Mouse (Mus musculus): ENCODE measurements at regions not wholly inside any gene's neighbourhood (a gene's known extent, or its start where the extent isn't known, plus 50 kb on each side); places are given as distances from the start of the nearest gene placed in this dataset.
"Not testable (repeated sequence)": the region's sequence is repeated elsewhere in the genome, so short reads cannot be mapped to it uniquely, and the experiment has no call there.

- no peak overlapping the region for H3K4me3 ChIP-seq (ENCODE audit: low read length)
- no peak overlapping the region for H3K4me2 ChIP-seq (replicated peaks; ENCODE audit: low read depth, low read length)
- no peaks in the 10 kb centered on the region for H3K36me3 ChIP-seq (ENCODE audit: insufficient read depth, low read length)
- ATAC-seq (ENCODE audit: low FRiP score, low TSS enrichment): no peak
- no peak overlapping the region for H3K9ac ChIP-seq (replicated peaks; ENCODE audit: low read length)
- H3K9me3 ChIP-seq (ENCODE audit: low read length): no peaks in the 10 kb centered on the region
- H3K4me1 ChIP-seq (ENCODE audit: insufficient read depth, low read length): no peaks in the 10 kb centered on the region
- 0 out of 2 replicates have a peak, but pooled peaks cover 17% of the 10 kb centered on the region for H3K27me3 ChIP-seq (ENCODE audit: insufficient read depth, low read length)
- H3K27ac ChIP-seq (ENCODE audit: low read length): no peak overlapping the region
- 64% methylated on average over 2 of the region's 2 CpGs for WGBS
Observed at GRCm38 (mm10) chr13:103623810-103624209, 150.6 kb downstream of the Srek1 start.

DNA sequence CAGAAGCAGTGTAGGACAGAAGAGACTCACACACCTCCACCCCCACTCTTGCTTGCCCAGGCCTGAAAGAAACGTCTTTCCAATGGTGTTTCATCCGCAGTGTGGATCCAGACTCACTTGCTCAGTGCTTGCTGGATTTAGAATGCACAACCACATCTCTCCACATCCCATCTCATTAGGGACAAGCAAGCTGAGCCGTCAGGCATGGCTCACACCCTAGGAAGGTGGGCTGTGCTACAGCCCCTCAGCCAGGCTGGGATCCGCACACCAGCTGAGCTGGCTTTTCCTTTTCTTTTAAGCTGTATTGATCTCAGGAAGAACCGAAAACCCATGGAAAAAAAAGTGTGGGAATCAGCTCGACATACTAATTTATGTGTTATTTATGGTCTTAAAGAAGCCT is 151.1 kb downstream of the Srek1 start:
- Histone ChIP-seq H3K27ac (ENCODE audit: low read length) (no peak overlapping the region), H3K4me2 (replicated peaks; ENCODE audit: low read depth, low read length) (no peak overlapping the region), H3K27me3 (ENCODE audit: insufficient read depth, low read length) (0 out of 2 replicates have a peak, but pooled peaks cover 17% of the 10 kb centered on the region), H3K36me3 (ENCODE audit: insufficient read depth, low read length) (no peaks in the 10 kb centered on the region), H3K9ac (replicated peaks; ENCODE audit: low read length) (no peak overlapping the region), H3K4me3 (ENCODE audit: low read length) (no peak overlapping the region), H3K4me1 (ENCODE audit: insufficient read depth, low read length) (no peaks in the 10 kb centered on the region), H3K9me3 (ENCODE audit: low read length) (no peaks in the 10 kb centered on the region)
- 74% methylated on average over 6 of the region's 6 CpGs for WGBS
- no peak for ATAC-seq (ENCODE audit: low FRiP score, low TSS enrichment)

GRCm38 (mm10) chr13:103622324-103622723 is 152.1 kb downstream of the Srek1 start:
- WGBS: 6% methylated on average over 5 of the region's 5 CpGs
- ATAC-seq (ENCODE audit: low FRiP score, low TSS enrichment): peak; percentile 89; the same call in 1 of the 2 replicates

DNA sequence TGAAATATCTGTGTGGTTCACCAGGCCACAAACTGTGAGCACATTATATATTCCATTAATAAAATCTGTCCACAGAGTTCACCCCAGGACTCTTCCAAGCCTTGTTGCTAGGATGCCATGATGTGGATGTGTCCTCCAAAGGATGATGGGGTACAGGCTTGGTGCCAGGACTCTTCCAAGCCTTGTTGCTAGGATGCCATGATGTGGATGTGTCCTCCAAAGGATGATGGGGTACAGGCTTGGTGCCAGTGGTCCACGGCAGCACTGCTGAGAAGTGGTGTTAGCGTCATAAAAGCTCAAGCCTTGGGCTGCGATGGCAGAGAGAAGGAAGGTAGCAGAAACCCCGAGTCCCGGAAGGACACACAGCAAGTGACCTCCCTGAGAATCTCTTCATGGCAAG is 153.4 kb downstream of the Srek1 start:
- H3K9me3 ChIP-seq (ENCODE audit: low read length); ATAC-seq (ENCODE audit: low FRiP score, low TSS enrichment); H3K4me2 ChIP-seq (replicated peaks; ENCODE audit: low read depth, low read length); H3K36me3 ChIP-seq (ENCODE audit: insufficient read depth, low read length); H3K27ac ChIP-seq (ENCODE audit: low read length); H3K4me3 ChIP-seq (ENCODE audit: low read length); H3K9ac ChIP-seq (replicated peaks; ENCODE audit: low read length); H3K4me1 ChIP-seq (ENCODE audit: insufficient read depth, low read length): not testable (repeated sequence)
- WGBS: 89% methylated on average over 5 of the region's 5 CpGs
- 0 out of 2 replicates have a peak, but pooled peaks cover 17% of the 10 kb centered on the region for H3K27me3 ChIP-seq (ENCODE audit: insufficient read depth, low read length)

More at GRCm38 (mm10) chr13:103622324-103622723, 152.1 kb downstream of the Srek1 start:
- Histone ChIP-seq H3K9ac (replicated peaks; ENCODE audit: low read length) (no peak overlapping the region), H3K27me3 (ENCODE audit: insufficient read depth, low read length) (0 out of 2 replicates have a peak, but pooled peaks cover 17% of the 10 kb centered on the region), H3K4me2 (replicated peaks; ENCODE audit: low read depth, low read length) (no peak overlapping the region), H3K9me3 (ENCODE audit: low read length) (no peaks in the 10 kb centered on the region), H3K4me1 (ENCODE audit: insufficient read depth, low read length) (no peaks in the 10 kb centered on the region), H3K27ac (ENCODE audit: low read length) (no peak overlapping the region), H3K4me3 (ENCODE audit: low read length) (no peak overlapping the region), H3K36me3 (ENCODE audit: insufficient read depth, low read length) (no peaks in the 10 kb centered on the region)

- Histone ChIP-seq H3K4me3 (ENCODE audit: low read length) (no peak overlapping the region), H3K4me1 (ENCODE audit: insufficient read depth, low read length) (0 out of 2 replicates have a peak, but pooled peaks cover 4% of the 10 kb centered on the region), H3K4me2 (replicated peaks; ENCODE audit: low read depth, low read length) (no peak overlapping the region), H3K27me3 (ENCODE audit: insufficient read depth, low read length) (peaks cover 4% of the 10 kb centered on the region), H3K9ac (replicated peaks; ENCODE audit: low read length) (no peak overlapping the region), H3K27ac (ENCODE audit: low read length) (no peak overlapping the region), H3K36me3 (ENCODE audit: insufficient read depth, low read length) (no peaks in the 10 kb centered on the region), H3K9me3 (ENCODE audit: low read length) (no peaks in the 10 kb centered on the region)
- no peak for ATAC-seq (ENCODE audit: low FRiP score, low TSS enrichment)
- WGBS: 86% methylated on average over 10 of the region's 10 CpGs
Observed at GRCm38 (mm10) chr13:103613333-103613725, 161.1 kb downstream of the Srek1 start.

DNA sequence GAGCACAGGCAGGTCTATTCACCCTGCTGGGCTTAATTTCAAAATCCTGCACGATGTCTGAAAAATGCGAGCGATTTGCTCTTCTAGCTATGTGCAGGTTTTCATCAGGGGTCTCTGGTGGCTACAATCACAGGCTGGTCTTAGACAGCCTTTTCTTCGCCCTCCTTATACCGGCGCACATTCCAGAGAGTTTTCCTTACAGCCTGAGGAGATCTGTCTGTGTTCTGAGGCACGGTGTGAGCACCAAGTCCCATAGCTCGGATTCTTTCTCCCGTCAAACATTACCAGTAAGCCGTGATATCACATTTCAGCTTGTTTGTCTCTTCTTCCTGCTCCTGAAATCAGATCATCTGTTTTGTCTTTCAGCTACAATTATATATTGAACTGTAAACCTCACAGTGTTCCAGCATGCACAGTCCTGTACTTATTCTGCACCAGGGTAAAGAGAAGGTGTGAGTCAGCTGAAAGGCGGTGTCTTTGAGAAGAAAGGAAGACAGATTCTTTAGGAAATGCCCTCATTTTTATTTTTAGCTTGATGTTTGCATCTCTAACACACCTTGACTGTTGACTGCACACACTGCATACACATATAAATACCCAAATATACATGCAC is 161.6 kb downstream of the Srek1 start:
- Histone ChIP-seq H3K4me1 (ENCODE audit: insufficient read depth, low read length) (0 out of 2 replicates have a peak, but pooled peaks cover 4% of the 10 kb centered on the region), H3K36me3 (ENCODE audit: insufficient read depth, low read length) (no peaks in the 10 kb centered on the region), H3K9ac (replicated peaks; ENCODE audit: low read length) (no peak overlapping the region), H3K4me3 (ENCODE audit: low read length) (no peak overlapping the region), H3K4me2 (replicated peaks; ENCODE audit: low read depth, low read length) (no peak overlapping the region), H3K27ac (ENCODE audit: low read length) (no peak overlapping the region), H3K27me3 (ENCODE audit: insufficient read depth, low read length) (peaks cover 4% of the 10 kb centered on the region), H3K9me3 (ENCODE audit: low read length) (no peaks in the 10 kb centered on the region)
- no peak for ATAC-seq (ENCODE audit: low FRiP score, low TSS enrichment)
- 45% methylated on average over 11 of the region's 11 CpGs for WGBS

DNA sequence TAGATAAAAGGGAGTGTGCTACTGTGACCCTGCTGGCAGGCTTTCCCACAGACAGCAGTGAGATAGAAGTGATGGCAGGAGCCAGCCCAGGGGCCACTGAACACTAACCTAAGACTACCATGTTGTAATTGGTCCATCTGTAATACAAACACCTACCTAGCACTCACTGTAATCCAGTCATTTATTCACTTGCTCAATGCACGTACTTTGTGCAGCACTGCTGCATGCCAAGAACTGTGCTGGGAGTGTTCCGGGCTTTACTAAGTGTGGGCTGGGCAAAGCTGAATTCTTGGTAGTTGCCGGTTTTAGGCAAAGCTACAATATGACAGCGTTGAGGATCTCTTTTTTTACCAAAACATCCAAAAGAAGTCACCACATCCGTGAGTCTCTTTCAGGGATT is 172.1 kb downstream of the Srek1 start:
- no peaks in the 10 kb centered on the region for H3K27me3 ChIP-seq (ENCODE audit: insufficient read depth, low read length)
- H3K4me3 ChIP-seq (ENCODE audit: low read length): no peak overlapping the region
- 86% methylated on average over 5 of the region's 5 CpGs for WGBS
- no peak for ATAC-seq (ENCODE audit: low FRiP score, low TSS enrichment)
- H3K9me3 ChIP-seq (ENCODE audit: low read length): no peaks in the 10 kb centered on the region
- no peak overlapping the region for H3K9ac ChIP-seq (replicated peaks; ENCODE audit: low read length)
- no peaks in the 10 kb centered on the region for H3K36me3 ChIP-seq (ENCODE audit: insufficient read depth, low read length)
- no peak overlapping the region for H3K27ac ChIP-seq (ENCODE audit: low read length)
- no peak overlapping the region for H3K4me2 ChIP-seq (replicated peaks; ENCODE audit: low read depth, low read length)
- no peaks in the 10 kb centered on the region for H3K4me1 ChIP-seq (ENCODE audit: insufficient read depth, low read length)

DNA sequence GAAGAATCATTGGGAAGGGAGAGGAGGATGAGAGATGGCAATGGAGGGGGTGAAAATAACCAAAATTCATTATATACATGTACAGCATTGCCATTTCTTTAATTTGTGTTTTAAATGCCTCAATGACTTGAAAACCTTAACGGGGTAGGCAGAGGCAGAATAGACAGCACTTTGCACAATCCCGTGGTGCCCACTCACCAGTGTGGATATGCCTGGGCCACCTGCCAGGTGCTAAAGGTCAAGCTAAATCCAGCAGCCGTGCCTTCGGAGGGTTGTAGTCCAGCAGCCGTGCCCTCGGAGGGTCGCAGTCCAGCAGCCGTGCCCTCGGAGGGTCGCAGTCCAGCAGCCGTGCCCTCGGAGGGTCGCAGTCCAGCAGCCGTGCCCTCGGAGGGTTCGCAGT is 182.0 kb downstream of the Srek1 start:
- H3K4me3 ChIP-seq (ENCODE audit: low read length): no peak overlapping the region
- no peak for ATAC-seq (ENCODE audit: low FRiP score, low TSS enrichment)
- H3K36me3 ChIP-seq (ENCODE audit: insufficient read depth, low read length): no peaks in the 10 kb centered on the region
- H3K9ac ChIP-seq (replicated peaks; ENCODE audit: low read length): no peak overlapping the region
- H3K9me3 ChIP-seq (ENCODE audit: low read length): no peaks in the 10 kb centered on the region
- peaks cover 2% of the 10 kb centered on the region; the same call in 1 of the 2 replicates for H3K4me1 ChIP-seq (ENCODE audit: insufficient read depth, low read length)
- H3K27ac ChIP-seq (ENCODE audit: low read length): no peak overlapping the region
- H3K27me3 ChIP-seq (ENCODE audit: insufficient read depth, low read length): no peaks in the 10 kb centered on the region
- H3K4me2 ChIP-seq (replicated peaks; ENCODE audit: low read depth, low read length): no peak overlapping the region
- WGBS: 51% methylated on average over 16 of the region's 16 CpGs

- Histone ChIP-seq H3K36me3 (ENCODE audit: insufficient read depth, low read length) (no peaks in the 10 kb centered on the region), H3K4me3 (ENCODE audit: low read length) (no peak overlapping the region), H3K4me1 (ENCODE audit: insufficient read depth, low read length) (peaks cover 2% of the 10 kb centered on the region; the same call in 1 of the 2 replicates), H3K9ac (replicated peaks; ENCODE audit: low read length) (no peak overlapping the region), H3K4me2 (replicated peaks; ENCODE audit: low read depth, low read length) (no peak overlapping the region), H3K27me3 (ENCODE audit: insufficient read depth, low read length) (no peaks in the 10 kb centered on the region), H3K27ac (ENCODE audit: low read length) (no peak overlapping the region), H3K9me3 (ENCODE audit: low read length) (no peaks in the 10 kb centered on the region)
- 79% methylated on average over 6 of the region's 6 CpGs for WGBS
- ATAC-seq (ENCODE audit: low FRiP score, low TSS enrichment): peak; percentile 19; the same call in 1 of the 2 replicates
Observed at GRCm38 (mm10) chr13:103591874-103592273, 182.5 kb downstream of the Srek1 start.

- H3K36me3 ChIP-seq (ENCODE audit: insufficient read depth, low read length); H3K9me3 ChIP-seq (ENCODE audit: low read length); H3K4me2 ChIP-seq (replicated peaks; ENCODE audit: low read depth, low read length); ATAC-seq (ENCODE audit: low FRiP score, low TSS enrichment); H3K27me3 ChIP-seq (ENCODE audit: insufficient read depth, low read length); H3K9ac ChIP-seq (replicated peaks; ENCODE audit: low read length); H3K27ac ChIP-seq (ENCODE audit: low read length); H3K4me1 ChIP-seq (ENCODE audit: insufficient read depth, low read length); H3K4me3 ChIP-seq (ENCODE audit: low read length): not testable (repeated sequence)
- WGBS: 58% methylated on average over 7 of the region's 7 CpGs
Observed at GRCm38 (mm10) chr13:103591381-103591780, 183.0 kb downstream of the Srek1 start.

All from kidney, embryonic 16.5 days (tissue).